Mouse (Mus musculus): ENCODE results near the gene Ppp1r1a. TPM values are rescaled to one million over a fixed set of nuclear protein-coding genes. Genes with fewer than 3 reads are reported as not detected.
A peak's percentile ranks its signal among the peaks of the same experiment; 100 is the strongest.

The Ppp1r1a gene
- total RNA-seq, 1 experiment from 2014 or later: 9.2 TPM

- no peak for DNase-seq
Observed at GRCm38 (mm10) chr15:103514914-103515313, 22.9 kb downstream of the Ppp1r1a start.

DNA sequence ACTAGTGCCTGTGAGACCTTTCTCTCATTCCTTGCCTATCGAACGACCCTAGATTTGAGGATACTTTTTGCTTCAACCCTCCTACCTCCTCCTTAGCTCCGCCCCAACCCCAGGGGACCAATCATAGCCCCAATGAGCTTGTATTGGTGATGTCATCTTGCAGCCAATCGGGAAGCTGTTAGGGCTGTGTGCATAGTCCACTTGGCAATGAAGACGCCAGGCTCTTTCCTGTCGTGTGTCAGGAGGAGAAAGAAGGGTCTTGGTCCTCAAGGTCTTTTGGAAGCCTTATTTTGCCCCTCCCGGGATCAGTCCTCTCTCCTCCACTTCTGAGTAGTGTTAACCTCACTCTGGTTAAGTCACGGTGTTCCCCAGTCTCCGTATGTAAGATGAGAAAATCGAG lies 23.7 kb downstream of the Ppp1r1a start:
- peak; percentile 69 for DNase-seq

- DNase-seq: no peak
Observed at GRCm38 (mm10) chr15:103513621-103514031, 24.2 kb downstream of the Ppp1r1a start.

GRCm38 (mm10) chr15:103511652-103512051 lies 26.2 kb downstream of the Ppp1r1a start:
- no peak for DNase-seq

GRCm38 (mm10) chr15:103509317-103509716 lies 28.5 kb downstream of the Ppp1r1a start:
- no peak for DNase-seq

GRCm38 (mm10) chr15:103503660-103504059 lies 34.1 kb downstream of the Ppp1r1a start:
- DNase-seq: no peak

GRCm38 (mm10) chr15:103503251-103503600 lies 34.6 kb downstream of the Ppp1r1a start:
- DNase-seq: no peak

GRCm38 (mm10) chr15:103502435-103503250 lies 35.2 kb downstream of the Ppp1r1a start, which contains the start of gene Pde1b:
Gene Pde1b, plus strand, starts transcription at chr15:103503034.
- DNase-seq: peak; percentile 80

- DNase-seq: no peak
Observed at GRCm38 (mm10) chr15:103501186-103501585, 36.6 kb downstream of the Ppp1r1a start.

DNA sequence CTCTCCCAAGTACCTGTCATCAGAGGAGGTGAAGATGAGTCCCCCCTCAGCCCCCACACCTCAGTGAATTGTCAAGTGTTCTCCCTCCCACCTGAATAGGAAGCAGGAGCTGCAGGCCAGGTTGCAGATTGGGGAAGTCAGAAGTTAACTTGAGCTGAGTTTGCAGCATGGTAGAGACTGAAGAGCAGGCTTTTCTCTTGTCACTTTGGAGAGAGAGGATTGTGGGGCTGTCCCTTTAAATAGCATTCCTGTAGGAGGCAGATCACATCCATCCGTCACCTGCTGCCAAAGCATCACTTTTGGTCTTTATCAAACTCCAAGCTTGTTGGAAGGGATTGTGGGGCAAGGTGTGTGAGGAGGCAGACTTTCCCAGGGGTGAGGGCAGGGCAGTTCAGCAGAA lies 37.1 kb downstream of the Ppp1r1a start:
- no peak for DNase-seq

GRCm38 (mm10) chr15:103498157-103498556 lies 39.6 kb downstream of the Ppp1r1a start:
- no peak for DNase-seq

- peak; percentile 55 for DNase-seq
Observed at GRCm38 (mm10) chr15:103496204-103497140, 41.3 kb downstream of the Ppp1r1a start.

DNA sequence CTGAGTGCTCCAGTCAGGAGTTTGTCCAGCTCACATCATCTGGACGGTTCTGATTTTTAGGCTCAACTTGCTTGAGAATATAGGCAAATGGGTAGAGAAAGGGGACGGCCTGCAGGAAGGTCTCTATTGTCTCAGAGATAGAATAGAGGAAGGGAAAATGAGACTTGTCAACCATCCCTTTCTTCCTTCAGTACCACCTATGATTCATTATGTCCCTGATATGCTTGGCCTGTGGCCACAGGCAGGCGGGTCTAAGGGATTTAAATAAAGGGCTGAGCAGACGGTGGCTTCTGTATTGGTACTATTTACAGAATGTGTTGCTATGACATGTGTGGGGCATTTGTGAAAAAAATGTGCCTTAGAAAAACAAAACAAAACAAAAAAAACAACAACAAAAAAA lies 49.5 kb downstream of the Ppp1r1a start:
- peak; percentile 27 for DNase-seq

- DNase-seq: no peak
Observed at GRCm38 (mm10) chr15:103486658-103487057, 51.1 kb downstream of the Ppp1r1a start.

- no peak for DNase-seq
Observed at GRCm38 (mm10) chr15:103485106-103485505, 52.7 kb downstream of the Ppp1r1a start.

DNA sequence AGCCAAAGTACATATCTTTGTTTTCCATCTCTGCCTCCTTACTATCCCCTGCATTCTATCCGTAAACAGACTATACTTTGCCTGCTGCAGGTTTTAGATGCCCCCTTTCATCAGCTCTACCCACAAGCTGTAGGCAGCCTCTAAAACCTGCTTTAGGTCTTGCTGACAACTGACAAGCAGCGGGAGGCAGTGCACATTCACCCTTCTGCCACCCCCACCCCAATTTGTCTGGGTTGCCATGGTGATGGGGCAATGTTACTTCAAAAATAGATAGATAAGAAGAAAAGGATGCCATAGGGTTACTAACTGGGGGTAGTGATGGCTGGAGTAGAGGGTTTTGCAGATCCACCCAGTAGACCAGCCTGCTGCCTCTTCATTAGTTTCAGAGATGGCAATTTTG lies 53.3 kb downstream of the Ppp1r1a start:
- DNase-seq: no peak

GRCm38 (mm10) chr15:103482488-103482887 lies 55.3 kb downstream of the Ppp1r1a start:
- peak; percentile 34 for DNase-seq

Other genes starting within 250 kb of the Ppp1r1a start
- not detected in 2 replicates for gene Gpr84, start 227.4 kb downstream of the Ppp1r1a start, total RNA-seq (2021)
- gene Zfp385a, start 197.9 kb downstream of the Ppp1r1a start, total RNA-seq (2021): 8.8 and 9.1 TPM in 2 replicates
- 35.5 and 45.9 TPM in 2 replicates for gene Itga5, start 171.2 kb downstream of the Ppp1r1a start, total RNA-seq (2021)
- not detected in 2 replicates for gene Gtsf1, start 107.5 kb downstream of the Ppp1r1a start, total RNA-seq (2021)
- not detected in 2 replicates for gene Gtsf2, start 89.5 kb downstream of the Ppp1r1a start, total RNA-seq (2021)
- gene Nckap1l, start 84.2 kb downstream of the Ppp1r1a start, total RNA-seq (2021): 2.5 and 3.0 TPM in 2 replicates
- 5.2 and 8.1 TPM in 2 replicates for gene Pde1b, start 35.0 kb downstream of the Ppp1r1a start, total RNA-seq (2021)
- not detected in 2 replicates for gene Glycam1, start 27.1 kb upstream of the Ppp1r1a start, total RNA-seq (2021)
- gene Mucl1, start 217.5 kb upstream of the Ppp1r1a start, total RNA-seq (2021): not detected in 2 replicates

Data from adrenal gland, postnatal 25 days (tissue).